Mouse (Mus musculus): ENCODE data around the gene Rag1.
A peak's percentile ranks its signal among the peaks of the same experiment; 100 is the strongest.

The Rag1 gene

GRCm38 (mm10) chr2:101649114-101649671 lies at the start of gene Rag1, which contains the start of gene B230118H07Rik:
TSS of gene Rag1 (minus strand) at chr2:101649501.
TSS of gene B230118H07Rik (minus strand) at chr2:101649532.
- DNase-seq: no peak

DNA sequence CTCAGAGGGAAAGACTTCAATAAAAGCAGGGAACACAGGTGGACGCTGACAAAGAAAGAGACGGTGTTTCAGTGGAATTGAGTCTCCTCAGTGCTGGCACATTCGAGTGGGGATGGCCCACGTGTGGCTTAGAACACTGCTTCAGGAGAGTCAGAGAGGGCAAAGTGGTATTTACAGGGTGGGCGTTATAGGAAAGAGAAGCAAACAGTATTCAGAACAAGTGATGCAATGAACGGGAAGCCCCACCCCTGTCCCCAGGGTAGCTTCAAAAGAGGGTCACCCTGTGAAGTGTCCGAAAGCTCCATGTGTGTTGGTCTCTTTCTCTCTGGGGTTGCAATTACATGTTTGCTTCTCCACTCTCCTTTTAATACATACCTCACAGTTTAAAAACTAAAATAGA lies 46.3 kb upstream of the Rag1 start:
- no peak for DNase-seq

GRCm38 (mm10) chr2:101693577-101694215 lies 44.4 kb upstream of the Rag1 start:
- DNase-seq: no peak

GRCm38 (mm10) chr2:101693043-101693442 lies 43.7 kb upstream of the Rag1 start:
- DNase-seq: no peak

GRCm38 (mm10) chr2:101690252-101690827 lies 41.0 kb upstream of the Rag1 start:
- no peak for DNase-seq

DNA sequence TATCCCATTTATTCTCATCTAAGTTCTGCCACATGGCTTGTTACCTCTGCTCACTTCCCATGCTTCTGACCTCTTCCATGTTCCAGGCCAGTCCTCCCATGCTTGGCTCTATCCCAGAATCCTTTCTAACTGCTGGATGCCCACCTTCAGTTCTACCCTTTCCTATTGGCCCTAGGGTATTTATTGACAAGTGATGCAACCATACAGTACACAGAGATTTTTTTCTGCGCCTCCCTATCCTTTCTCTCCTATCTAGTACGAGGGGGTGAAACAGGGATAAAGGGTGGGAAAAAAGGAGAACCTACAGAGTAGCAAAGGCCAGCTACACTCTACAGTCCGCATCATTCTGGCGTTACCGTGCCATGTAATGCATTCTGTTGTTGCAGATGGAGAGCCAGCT lies 38.7 kb upstream of the Rag1 start:
- DNase-seq: no peak

DNA sequence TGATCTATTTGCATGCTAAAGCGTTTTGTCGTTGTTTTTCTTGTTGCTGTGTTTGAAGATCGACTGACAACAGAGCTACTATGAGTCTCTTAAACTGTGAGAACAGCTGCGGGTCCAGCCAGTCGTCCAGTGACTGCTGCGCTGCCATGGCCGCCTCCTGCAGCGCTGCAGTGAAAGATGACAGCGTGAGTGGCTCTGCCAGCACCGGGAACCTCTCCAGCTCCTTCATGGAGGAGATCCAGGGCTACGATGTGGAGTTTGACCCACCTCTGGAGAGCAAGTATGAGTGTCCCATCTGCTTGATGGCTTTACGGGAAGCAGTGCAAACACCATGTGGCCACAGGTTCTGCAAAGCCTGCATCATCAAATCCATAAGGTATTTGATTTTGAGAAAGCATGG lies 35.1 kb upstream of the Rag1 start:
- DNase-seq: peak; percentile 22

- no peak for DNase-seq
These were observed 30.0 kb upstream of the Rag1 start for GRCm38 (mm10) chr2:101679164-101679784.

DNA sequence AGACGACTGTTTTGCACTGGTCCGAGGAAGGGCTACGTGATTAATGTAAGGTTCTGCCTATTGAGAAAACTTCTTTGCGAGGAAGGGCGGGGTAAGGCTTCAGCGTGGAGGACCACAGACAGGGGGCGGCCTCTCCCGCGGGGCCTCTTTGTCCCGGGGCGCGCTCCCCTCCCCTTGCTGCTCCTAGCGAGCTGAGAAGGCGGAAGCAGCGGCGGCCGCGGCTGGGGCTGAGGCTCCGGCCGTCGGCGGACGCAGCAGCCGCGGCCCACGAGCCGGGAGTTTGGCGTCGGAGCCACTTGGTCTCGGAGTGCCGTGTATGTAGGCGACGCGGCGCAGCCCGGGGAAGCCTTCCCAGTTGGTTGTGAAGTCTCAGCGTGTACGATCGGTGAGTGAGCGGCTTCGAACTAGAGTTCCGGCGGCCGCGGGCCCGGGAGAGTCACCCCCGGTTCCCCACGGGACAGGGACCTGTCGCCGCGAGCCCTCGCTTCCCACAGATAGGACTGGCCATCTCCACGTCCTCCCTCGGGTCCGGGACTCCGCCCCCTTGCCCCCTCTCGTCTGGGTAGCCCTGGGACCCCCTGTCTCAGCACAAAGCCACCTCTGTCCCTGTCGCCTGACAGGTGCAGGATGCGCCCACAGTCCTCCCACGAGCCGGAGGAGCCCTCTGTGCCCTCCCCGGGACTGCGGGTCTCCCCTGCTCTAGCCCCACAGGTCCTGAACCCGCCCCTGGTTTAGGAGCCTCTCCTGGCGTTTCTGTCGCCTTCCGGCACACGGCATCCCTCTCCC lies 29.1 kb upstream of the Rag1 start, which contains the start of gene Traf6:
TSS of gene Traf6 (plus strand) at position 194 of the 786 bp plus-strand sequence.
- DNase-seq: peak; percentile 87

DNA sequence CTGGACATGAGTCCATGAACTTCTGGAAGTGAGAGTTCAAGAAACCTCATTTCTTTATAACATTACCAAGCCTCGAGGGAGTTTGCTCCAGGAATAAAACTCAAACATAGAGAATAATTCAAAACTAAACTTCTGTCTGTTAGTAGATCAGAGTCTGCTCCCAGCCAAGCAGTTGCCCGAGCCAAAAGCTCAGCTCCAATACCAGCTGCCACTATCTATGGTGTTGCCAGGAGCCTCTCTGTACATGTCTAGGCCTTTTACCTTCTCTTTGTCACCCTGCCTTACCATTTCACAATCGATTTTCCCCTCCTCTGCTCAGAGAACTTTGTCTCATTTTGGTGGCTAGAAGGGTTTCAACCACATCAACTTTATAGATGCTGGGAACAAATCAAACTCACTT lies 24.2 kb upstream of the Rag1 start:
- DNase-seq: no peak

- DNase-seq: no peak
These were observed 19.4 kb upstream of the Rag1 start for GRCm38 (mm10) chr2:101668751-101669150.

DNA sequence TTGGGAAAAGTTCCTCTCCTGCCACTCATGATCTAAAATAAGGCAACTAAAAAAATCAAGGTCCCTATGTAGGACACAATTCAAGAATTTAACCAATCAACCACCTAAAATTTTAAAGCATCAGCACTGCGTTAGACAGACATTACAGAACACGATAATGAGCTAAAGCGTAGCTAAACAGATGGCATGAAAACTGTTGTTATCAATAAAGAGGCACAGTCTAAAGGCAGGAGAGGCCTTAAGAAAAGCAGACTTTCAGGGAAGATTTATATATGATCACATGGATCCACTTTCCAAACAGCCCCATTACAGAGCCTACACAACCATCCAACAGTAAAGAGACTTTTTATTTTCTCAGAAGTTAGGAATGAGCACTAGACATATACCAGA lies 16.4 kb upstream of the Rag1 start:
- no peak for DNase-seq

DNA sequence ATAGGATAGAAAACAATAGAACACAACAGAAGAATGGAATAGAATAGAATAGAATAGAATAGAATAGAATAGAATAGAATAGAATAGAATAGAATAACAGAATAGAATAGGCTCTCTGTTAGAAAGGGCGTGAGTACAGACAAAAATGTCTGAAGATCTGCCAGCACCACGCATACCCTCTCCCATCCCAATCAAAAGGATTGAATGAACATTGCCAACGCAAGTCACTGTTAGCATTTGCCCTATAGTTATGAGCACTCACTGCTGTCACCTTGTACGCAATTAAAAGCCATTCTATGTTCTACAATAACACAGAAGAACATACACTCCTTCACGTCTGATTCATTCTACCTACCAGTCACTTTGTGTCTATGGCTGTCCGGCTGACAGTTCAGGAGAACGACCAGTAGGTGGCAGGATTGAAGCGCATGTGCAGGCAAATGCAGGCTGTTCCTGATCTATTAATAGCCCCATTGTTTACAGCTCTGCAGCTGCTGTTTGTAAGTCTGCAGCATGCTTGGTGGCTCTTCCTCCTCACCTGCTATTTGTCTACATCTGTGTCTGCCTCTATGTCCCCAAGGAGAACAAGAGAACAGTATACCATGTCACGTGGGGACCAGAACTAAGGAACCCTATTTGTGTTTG lies 15.9 kb upstream of the Rag1 start:
- DNase-seq: peak; percentile 65

DNA sequence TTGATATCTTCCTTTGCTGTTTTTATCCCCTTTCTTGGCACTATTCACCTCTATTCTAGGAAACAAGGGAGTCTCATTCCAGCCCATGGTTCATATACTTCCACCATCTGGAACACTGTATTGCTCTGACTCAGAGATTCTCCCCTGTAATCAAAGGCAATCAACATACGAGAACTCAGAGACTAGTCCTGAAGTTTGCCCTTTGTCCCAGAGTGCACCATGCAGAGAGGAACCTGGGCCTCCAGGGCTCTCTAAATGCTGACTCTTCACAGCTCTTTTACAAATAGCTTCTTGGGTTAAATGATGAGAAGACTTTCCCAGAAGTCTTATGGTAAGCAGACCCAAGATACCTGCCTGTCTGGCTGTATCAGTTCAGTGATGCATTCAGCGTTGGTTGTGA lies 11.2 kb upstream of the Rag1 start:
- no peak for DNase-seq

- peak; percentile 94 for DNase-seq
These were observed 3.8 kb upstream of the Rag1 start for GRCm38 (mm10) chr2:101652921-101653597.

DNA sequence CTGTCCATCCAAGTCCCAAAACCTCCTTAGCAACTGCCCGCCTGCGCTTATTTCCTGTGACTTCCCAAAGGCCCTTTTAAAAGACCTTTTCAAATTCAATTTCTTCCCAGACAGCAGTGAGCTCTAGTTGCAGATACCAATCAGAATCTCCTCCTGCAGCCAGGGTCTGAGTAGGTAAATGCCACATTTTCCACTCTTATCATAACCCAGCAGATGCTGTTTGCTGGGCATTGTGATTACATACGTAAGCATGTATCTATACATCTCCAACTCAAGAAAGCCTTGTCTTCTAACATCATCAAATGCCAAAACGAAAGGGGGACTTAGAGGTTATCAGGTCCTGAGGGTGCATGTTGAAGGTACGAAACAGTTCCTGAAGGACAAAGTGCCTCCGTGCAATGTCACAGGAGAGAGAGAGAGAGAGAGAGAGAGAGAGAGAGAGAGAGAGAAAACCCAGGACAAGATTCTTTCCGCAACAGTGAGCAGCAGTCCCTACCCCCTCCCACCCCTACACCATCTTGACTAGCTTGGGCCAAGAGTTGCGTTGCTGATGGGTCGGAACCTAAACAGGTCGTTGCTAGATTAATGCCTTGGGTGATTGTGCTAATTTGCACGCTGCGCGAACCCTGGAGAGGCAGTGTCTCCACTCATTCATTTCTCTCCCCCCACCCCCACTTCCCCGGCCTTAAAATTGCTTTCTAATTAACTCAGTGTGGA lies 3.1 kb upstream of the Rag1 start:
- peak; percentile 22 for DNase-seq

- DNase-seq: no peak
These were observed 1.1 kb upstream of the Rag1 start for GRCm38 (mm10) chr2:101650446-101650845.

GRCm38 (mm10) chr2:101648361-101648760 lies 940 bp downstream of the Rag1 start:
- DNase-seq: no peak

- no peak for DNase-seq
These were observed 3.5 kb downstream of the Rag1 start for GRCm38 (mm10) chr2:101645841-101646240.

DNA sequence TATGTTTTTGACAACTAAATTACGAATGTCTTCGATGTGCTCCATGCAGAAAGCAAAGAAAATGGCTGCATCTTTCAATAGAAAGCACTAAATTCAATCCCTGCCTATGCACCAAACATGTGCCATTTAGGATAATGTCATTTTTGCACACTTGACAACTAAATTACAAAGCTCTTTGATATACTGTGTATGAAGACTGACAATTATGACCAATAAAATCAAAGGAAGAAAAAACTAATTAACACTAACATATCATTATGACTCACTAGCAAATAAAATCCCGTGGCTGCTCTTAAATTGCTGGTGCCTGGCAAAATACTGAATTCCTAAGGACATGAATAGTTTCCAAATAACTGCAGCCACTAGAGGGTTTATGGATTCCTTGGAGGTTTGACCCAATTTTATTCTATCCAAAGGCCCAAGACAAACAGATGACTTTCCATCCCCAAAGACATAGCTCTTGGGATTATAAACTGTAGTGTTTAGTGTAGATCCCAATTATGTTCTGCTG lies 9.4 kb downstream of the Rag1 start:
- DNase-seq: no peak

All from right cerebral cortex, postnatal 4 days (tissue).